Comparison of ENCODE assay signal across 8 mouse cellular contexts in genomic region chr5:36796296-36797014, GRCm38 (mm10). TPM values are rescaled to one million over a fixed set of nuclear protein-coding genes. Genes with fewer than 3 reads are reported as not detected.
DNase-seq lines count a peak whose midpoint lies in the region; ATAC-seq and TF ChIP-seq lines count a peak whose summit lies in the region.
"Not testable (repeated sequence)": the region's sequence is repeated elsewhere in the genome, so short reads cannot be mapped to it uniquely, and the experiment has no call there.

Mrfap1 (minus strand) TSS chr5:36796772.

- ATAC-seq in erythroid progenitor cell, adult 5-6 weeks (replicated peaks; ENCODE audit: low FRiP score, poor library complexity, severe bottlenecking): peak; percentile 79
- ATAC-seq in heart, embryonic 12.5 days (ENCODE audit: insufficient number of reproducible peaks, low FRiP score): peak; percentile 84
- ATAC-seq in kidney, postnatal 0 days (replicated peaks; ENCODE audit: low FRiP score, low read depth): peak; percentile 83
- ATAC-seq in liver, embryonic 11.5 days (replicated peaks; ENCODE audit: low FRiP score): peak; percentile 71
- ATAC-seq in stomach, embryonic 14.5 days (ENCODE audit: insufficient number of reproducible peaks, insufficient read depth, low FRiP score, low read depth): peak; percentile 87

- peak within 1 kb of the TSS; percentile 89 for H3K4me3 ChIP-seq in heart, embryonic 12.5 days
- H3K4me3 ChIP-seq in kidney, postnatal 0 days (replicated peaks; ENCODE audit: low read depth, low read length): peak within 1 kb of the TSS; percentile 68
- peak within 1 kb of the TSS; percentile 80 for H3K4me3 ChIP-seq in liver, embryonic 11.5 days (ENCODE audit: low read depth, low read length)
- peak within 1 kb of the TSS; percentile 65 for H3K4me3 ChIP-seq in stomach, embryonic 14.5 days (ENCODE audit: low read depth, low read length)

- under 1% methylated on average over 90 of the region's 90 CpGs for WGBS in heart, embryonic 12.5 days
- WGBS in kidney, postnatal 0 days: 0% methylated on average over 81 of the region's 90 CpGs
- WGBS in liver, embryonic 11.5 days: under 1% methylated on average over 90 of the region's 90 CpGs
- WGBS in stomach, embryonic 14.5 days: under 1% methylated on average over 88 of the region's 90 CpGs

- TF ChIP-seq CTCF in kidney, postnatal 0 days (IDR thresholded peaks at IDR 0.05; ENCODE audit: low read depth): not testable (repeated sequence)

- peak within 1 kb of the TSS; percentile 95 for H3K9ac ChIP-seq in heart, embryonic 12.5 days
- H3K9ac ChIP-seq in kidney, postnatal 0 days (ENCODE audit: low read depth, low read length): peak within 1 kb of the TSS; percentile 73
- H3K9ac ChIP-seq in liver, embryonic 11.5 days (ENCODE audit: low read depth, low read length): peak within 1 kb of the TSS; percentile 86
- peak within 1 kb of the TSS; percentile 54 for H3K9ac ChIP-seq in stomach, embryonic 14.5 days (replicated peaks; ENCODE audit: low read depth, low read length)

- peak within 1 kb of the TSS; percentile 98 for H3K27ac ChIP-seq in heart, embryonic 12.5 days (ENCODE audit: poor library complexity, severe bottlenecking)
- H3K27ac ChIP-seq in kidney, postnatal 0 days: peak within 1 kb of the TSS; percentile 97
- H3K27ac ChIP-seq in liver, embryonic 11.5 days (ENCODE audit: low read depth, low read length): peak within 1 kb of the TSS; percentile 91
- peak within 1 kb of the TSS; percentile 95 for H3K27ac ChIP-seq in stomach, embryonic 14.5 days (ENCODE audit: low read length)

- DNase-seq in CD4-positive helper T cell, adult 2 months (ENCODE audit: low read depth, low spot score): peak; percentile 97
- peak; percentile 85 for DNase-seq in brain, embryonic 18.5 days (ENCODE audit: low read depth, low spot score)
- DNase-seq in kidney, postnatal 0 days (ENCODE audit: low spot score): peak; percentile 98
- peak; percentile 91 for DNase-seq in liver, embryonic 11.5 days (ENCODE audit: low spot score)
- peak; percentile 96 for DNase-seq in naive thymus-derived CD4-positive, alpha-beta T cell, adult 2 months (ENCODE audit: low read depth)

- H3K4me1 ChIP-seq in heart, embryonic 12.5 days (replicated peaks): peaks cover 18% of the 10 kb centered on the region
- H3K4me1 ChIP-seq in kidney, postnatal 0 days (replicated peaks; ENCODE audit: insufficient read depth, low read length); liver, embryonic 11.5 days (replicated peaks; ENCODE audit: control insufficient read depth, insufficient read depth, low read length); stomach, embryonic 14.5 days (ENCODE audit: control insufficient read depth, insufficient read depth, low read length): not testable (repeated sequence)

- H3K9me3 ChIP-seq in heart, embryonic 12.5 days (replicated peaks); kidney, postnatal 0 days (replicated peaks; ENCODE audit: low read length); liver, embryonic 11.5 days (ENCODE audit: control insufficient read depth, low read length); stomach, embryonic 14.5 days (ENCODE audit: control insufficient read depth, low read depth, low read length): not testable (repeated sequence)

- not testable (repeated sequence) for H3K27me3 ChIP-seq in heart, embryonic 12.5 days (replicated peaks); kidney, postnatal 0 days (ENCODE audit: insufficient read depth, low read length); liver, embryonic 11.5 days (replicated peaks; ENCODE audit: control insufficient read depth, insufficient read depth, low read length); stomach, embryonic 14.5 days (ENCODE audit: control insufficient read depth, insufficient read depth, low read length)

- peaks cover 14% of the 10 kb centered on the region for H3K36me3 ChIP-seq in heart, embryonic 12.5 days
- H3K36me3 ChIP-seq in kidney, postnatal 0 days (ENCODE audit: insufficient read depth, low read length); liver, embryonic 11.5 days (ENCODE audit: control insufficient read depth, insufficient read depth, low read length); stomach, embryonic 14.5 days (ENCODE audit: control insufficient read depth, insufficient read depth, low read length): not testable (repeated sequence)

- peak within 1 kb of the TSS; percentile 72 for H3K4me2 ChIP-seq in heart, embryonic 12.5 days
- H3K4me2 ChIP-seq in kidney, postnatal 0 days (ENCODE audit: low read length): peak within 1 kb of the TSS; percentile 57
- H3K4me2 ChIP-seq in liver, embryonic 11.5 days: peak within 1 kb of the TSS; percentile 72
- peak within 1 kb of the TSS; percentile 57 for H3K4me2 ChIP-seq in stomach, embryonic 14.5 days (replicated peaks; ENCODE audit: low read depth, low read length)

RNA-seq across cellular contexts. Expression of gene Mrfap1, which starts in this region (rescaled TPM):
- 94.1 and 105 TPM in 2 replicates for total RNA-seq in erythroid progenitor cell, adult 5-6 weeks (2015; ENCODE audit: low replicate concordance)
- 94.0 and 125 TPM in 2 replicates for total RNA-seq in erythroid progenitor cell, adult 5-6 weeks (2017; ENCODE audit: low replicate concordance)
- polyA plus RNA-seq in heart, embryonic 12.5 days (2016; fragmentation: Nextera tagmentation; extraction: Ambion mirVana): 426 and 435 TPM in 2 replicates
- 513 and 542 TPM in 2 replicates for polyA plus RNA-seq in kidney, postnatal 0 days (2015; fragmentation: Nextera tagmentation; extraction: Ambion mirVana)
- 366 and 368 TPM in 2 replicates for polyA plus RNA-seq in liver, embryonic 11.5 days (2014; fragmentation: Nextera tagmentation; extraction: Ambion mirVana)
- polyA plus RNA-seq in stomach, embryonic 14.5 days (2014; fragmentation: Nextera tagmentation; extraction: Ambion mirVana): 477 and 531 TPM in 2 replicates

Comparison
In these comparisons a context has a peak if more than half of its experiments do, and no peak if none do; other contexts are left out.
1. Peak in every context shown above with its lines: DNase-seq, ATAC-seq, H3K4me3 ChIP-seq and H3K27ac ChIP-seq.